Mouse (Mus musculus): ENCODE data around the gene Pdlim4. TPM values are rescaled to one million over a fixed set of nuclear protein-coding genes. Genes with fewer than 3 reads are reported as not detected.
A peak's percentile ranks its signal among the peaks of the same experiment; 100 is the strongest.

Gene Pdlim4
- polyA plus RNA-seq, 1 experiment from 2014 or later, result 205 TPM

GRCm38 (mm10) chr11:54071726-54072445 lies 3.1 kb upstream of the Pdlim4 start:
- Histone ChIP-seq H3K4me3 (replicated peaks) (no peak overlapping the region), H3K9ac (replicated peaks) (no peak overlapping the region), H3K4me1 (replicated peaks) (peaks cover 34% of the 10 kb centered on the region), H3K36me3 (no peaks in the 10 kb centered on the region), H3K27me3 (no peaks in the 10 kb centered on the region), H3K27ac (no peak overlapping the region), H3K4me2 (no peak overlapping the region), H3K9me3 (no peaks in the 10 kb centered on the region)
- ATAC-seq (ENCODE audit: insufficient number of reproducible peaks, insufficient read depth, low FRiP score, low TSS enrichment, low read depth), result no peak
- WGBS, result 88% methylated on average over 5 of the region's 5 CpGs

- 10% methylated on average over 4 of the region's 4 CpGs for WGBS
- 0 out of 2 replicates have a peak, but pooled peaks have one; percentile 5 for ATAC-seq (ENCODE audit: insufficient number of reproducible peaks, insufficient read depth, low FRiP score, low TSS enrichment, low read depth)
- no peaks in the 10 kb centered on the region for H3K9me3 ChIP-seq
- peaks cover 67% of the 10 kb centered on the region for H3K4me1 ChIP-seq (replicated peaks)
- H3K36me3 ChIP-seq, result peaks cover 26% of the 10 kb centered on the region
- no peaks in the 10 kb centered on the region for H3K27me3 ChIP-seq
- peak overlapping the region; percentile 85 for H3K9ac ChIP-seq (replicated peaks)
- H3K4me2 ChIP-seq, result peak overlapping the region; percentile 89
- H3K4me3 ChIP-seq (replicated peaks), result peak overlapping the region; percentile 62
- peak overlapping the region; percentile 91 for H3K27ac ChIP-seq
Observed at GRCm38 (mm10) chr11:54067996-54068519, 756 bp downstream of the Pdlim4 start.

- 8% methylated on average over 12 of the region's 12 CpGs for WGBS
- ATAC-seq (ENCODE audit: insufficient number of reproducible peaks, insufficient read depth, low FRiP score, low TSS enrichment, low read depth), result no peak
- peak overlapping the region; percentile 85 for H3K9ac ChIP-seq (replicated peaks)
- no peaks in the 10 kb centered on the region for H3K9me3 ChIP-seq
- H3K27me3 ChIP-seq, result no peaks in the 10 kb centered on the region
- peak overlapping the region; percentile 91 for H3K27ac ChIP-seq
- peak overlapping the region; percentile 62 for H3K4me3 ChIP-seq (replicated peaks)
- H3K36me3 ChIP-seq, result peaks cover 31% of the 10 kb centered on the region
- H3K4me1 ChIP-seq (replicated peaks), result peaks cover 70% of the 10 kb centered on the region
- peak overlapping the region; percentile 89 for H3K4me2 ChIP-seq
Observed at GRCm38 (mm10) chr11:54067318-54067995, 1.4 kb downstream of the Pdlim4 start.

GRCm38 (mm10) chr11:54066400-54066799 lies 2.4 kb downstream of the Pdlim4 start:
- Histone ChIP-seq H3K9me3 (no peaks in the 10 kb centered on the region), H3K4me2 (peak overlapping the region; percentile 89), H3K4me1 (replicated peaks) (peaks cover 73% of the 10 kb centered on the region), H3K4me3 (replicated peaks) (peak overlapping the region; percentile 62), H3K27ac (peak overlapping the region; percentile 91; the same call in 1 of the 2 replicates), H3K9ac (replicated peaks) (peak overlapping the region; percentile 85), H3K27me3 (no peaks in the 10 kb centered on the region), H3K36me3 (peaks cover 41% of the 10 kb centered on the region)
- ATAC-seq (ENCODE audit: insufficient number of reproducible peaks, insufficient read depth, low FRiP score, low TSS enrichment, low read depth), result no peak
- WGBS, result 59% methylated on average over 5 of the region's 5 CpGs

GRCm38 (mm10) chr11:54065915-54066178 lies 3.0 kb downstream of the Pdlim4 start:
- Histone ChIP-seq H3K9me3 (no peaks in the 10 kb centered on the region), H3K4me1 (replicated peaks) (peaks cover 79% of the 10 kb centered on the region), H3K4me2 (peak overlapping the region; percentile 89; the same call in 1 of the 2 replicates), H3K9ac (replicated peaks) (no peak overlapping the region), H3K36me3 (peaks cover 44% of the 10 kb centered on the region), H3K27ac (no peak overlapping the region), H3K4me3 (replicated peaks) (no peak overlapping the region), H3K27me3 (no peaks in the 10 kb centered on the region)
- ATAC-seq (ENCODE audit: insufficient number of reproducible peaks, insufficient read depth, low FRiP score, low TSS enrichment, low read depth), result no peak
- WGBS, result 92% methylated on average over 4 of the region's 4 CpGs

- Histone ChIP-seq H3K9me3 (no peaks in the 10 kb centered on the region), H3K4me1 (replicated peaks) (peaks cover 84% of the 10 kb centered on the region), H3K9ac (replicated peaks) (no peak overlapping the region), H3K27ac (no peak overlapping the region), H3K4me3 (replicated peaks) (no peak overlapping the region), H3K27me3 (no peaks in the 10 kb centered on the region), H3K4me2 (no peak overlapping the region), H3K36me3 (peaks cover 46% of the 10 kb centered on the region)
- 83% methylated on average over 12 of the region's 12 CpGs for WGBS
- ATAC-seq (ENCODE audit: insufficient number of reproducible peaks, insufficient read depth, low FRiP score, low TSS enrichment, low read depth), result no peak
Observed at GRCm38 (mm10) chr11:54065106-54065914, 3.5 kb downstream of the Pdlim4 start.

GRCm38 (mm10) chr11:54064412-54064978 lies 4.3 kb downstream of the Pdlim4 start:
- H3K27ac ChIP-seq, result no peak overlapping the region
- no peaks in the 10 kb centered on the region for H3K27me3 ChIP-seq
- 90% methylated on average over 3 of the region's 3 CpGs for WGBS
- no peak overlapping the region for H3K9ac ChIP-seq (replicated peaks)
- H3K4me3 ChIP-seq (replicated peaks), result no peak overlapping the region
- H3K4me2 ChIP-seq, result no peak overlapping the region
- no peak for ATAC-seq (ENCODE audit: insufficient number of reproducible peaks, insufficient read depth, low FRiP score, low TSS enrichment, low read depth)
- peaks cover 50% of the 10 kb centered on the region for H3K36me3 ChIP-seq
- H3K9me3 ChIP-seq, result no peaks in the 10 kb centered on the region
- peaks cover 88% of the 10 kb centered on the region for H3K4me1 ChIP-seq (replicated peaks)

- Histone ChIP-seq H3K4me2 (no peak overlapping the region), H3K9me3 (no peaks in the 10 kb centered on the region), H3K4me1 (replicated peaks) (peaks cover 95% of the 10 kb centered on the region), H3K36me3 (peaks cover 54% of the 10 kb centered on the region), H3K27ac (no peak overlapping the region), H3K27me3 (no peaks in the 10 kb centered on the region), H3K9ac (replicated peaks) (no peak overlapping the region), H3K4me3 (replicated peaks) (no peak overlapping the region)
- ATAC-seq (ENCODE audit: insufficient number of reproducible peaks, insufficient read depth, low FRiP score, low TSS enrichment, low read depth), result no peak
- 85% methylated on average over 10 of the region's 10 CpGs for WGBS
Observed at GRCm38 (mm10) chr11:54063472-54063775, 5.4 kb downstream of the Pdlim4 start.

- no peaks in the 10 kb centered on the region for H3K27me3 ChIP-seq
- peaks cover 54% of the 10 kb centered on the region for H3K36me3 ChIP-seq
- H3K4me2 ChIP-seq, result no peak overlapping the region
- H3K9me3 ChIP-seq, result no peaks in the 10 kb centered on the region
- WGBS, result 62% methylated on average over 9 of the region's 9 CpGs
- no peak overlapping the region for H3K4me3 ChIP-seq (replicated peaks)
- H3K27ac ChIP-seq, result peak overlapping the region; percentile 94
- no peak for ATAC-seq (ENCODE audit: insufficient number of reproducible peaks, insufficient read depth, low FRiP score, low TSS enrichment, low read depth)
- no peak overlapping the region; the same call in 1 of the 2 replicates for H3K9ac ChIP-seq (replicated peaks)
- peaks cover 98% of the 10 kb centered on the region for H3K4me1 ChIP-seq (replicated peaks)
Observed at GRCm38 (mm10) chr11:54062753-54063471, 5.9 kb downstream of the Pdlim4 start.

GRCm38 (mm10) chr11:54062086-54062752 lies 6.6 kb downstream of the Pdlim4 start:
- 65% methylated on average over 12 of the region's 12 CpGs for WGBS
- no peaks in the 10 kb centered on the region for H3K9me3 ChIP-seq
- no peak overlapping the region for H3K4me2 ChIP-seq
- H3K4me3 ChIP-seq (replicated peaks), result no peak overlapping the region
- peaks cover 98% of the 10 kb centered on the region for H3K4me1 ChIP-seq (replicated peaks)
- H3K36me3 ChIP-seq, result peaks cover 54% of the 10 kb centered on the region
- H3K27ac ChIP-seq, result peak overlapping the region; percentile 94
- H3K27me3 ChIP-seq, result no peaks in the 10 kb centered on the region
- H3K9ac ChIP-seq (replicated peaks), result no peak overlapping the region; the same call in 1 of the 2 replicates
- ATAC-seq (ENCODE audit: insufficient number of reproducible peaks, insufficient read depth, low FRiP score, low TSS enrichment, low read depth), result no peak
